Mouse (Mus musculus) brain, embryonic 14.5 days (tissue): ENCODE measurements around the gene Exoc6.

Source experiments
- CTCF ChIP-seq: fragments of 200-500 bp; IDR thresholded peaks from 2 replicates; pipeline ENCODE4 v1.5.1; 2012; ENCODE audit warnings: inconsistent platforms, mild to moderate bottlenecking, moderate library complexity, borderline replicate concordance; ENCODE audit not compliant: insufficient read depth, insufficient read length; ENCODE audit errors: extremely low read depth
- POLR2A ChIP-seq: fragments of 200-500 bp; IDR thresholded peaks from 2 replicates; pipeline ENCODE4 v1.6.1; 2012; ENCODE audit warnings: mild to moderate bottlenecking, inconsistent platforms, borderline replicate concordance; ENCODE audit not compliant: poor library complexity, insufficient read depth, insufficient read length, severe bottlenecking; ENCODE audit errors: extremely low read depth

- TF ChIP-seq POLR2A (no peak), CTCF (no peak)
Measured at GRCm38 (mm10) chr19:37697335-37697636, 147.1 kb downstream of the Exoc6 start.
